Mouse (Mus musculus) thymus, postnatal 0 days (tissue): ENCODE measurements around the gene Litaf. TPM values are rescaled to one million over a fixed set of nuclear protein-coding genes. Genes with fewer than 3 reads are reported as not detected.

Experiments used
- DNase-seq: peaks from one replicate; pipeline ENCODE4 v3.0.0-alpha.2; 2015; ENCODE audit warnings: low spot score
- microRNA-seq: library from miRNA; unstranded; fragments of <30 nt; microRNA quantifications from one replicate; pipeline ENCODE4, GENCODE M21; 2016; ENCODE audit warnings: borderline number of aligned reads
- polyA plus RNA-seq: library from polyadenylated mRNA; unstranded; fragments of >200 nt; fragmentation: Nextera tagmentation; extraction: Ambion mirVana; gene quantifications from 2 replicates; pipeline ENCODE4 v1.2.1, GENCODE M21; 2015

Gene Litaf
- polyA plus RNA-seq, 1 experiment from 2014 or later = 38.5 TPM

- DNase-seq = no peak
Observed at GRCm38 (mm10) chr16:10916271-10916670, 149.7 kb downstream of the Litaf start.

DNA sequence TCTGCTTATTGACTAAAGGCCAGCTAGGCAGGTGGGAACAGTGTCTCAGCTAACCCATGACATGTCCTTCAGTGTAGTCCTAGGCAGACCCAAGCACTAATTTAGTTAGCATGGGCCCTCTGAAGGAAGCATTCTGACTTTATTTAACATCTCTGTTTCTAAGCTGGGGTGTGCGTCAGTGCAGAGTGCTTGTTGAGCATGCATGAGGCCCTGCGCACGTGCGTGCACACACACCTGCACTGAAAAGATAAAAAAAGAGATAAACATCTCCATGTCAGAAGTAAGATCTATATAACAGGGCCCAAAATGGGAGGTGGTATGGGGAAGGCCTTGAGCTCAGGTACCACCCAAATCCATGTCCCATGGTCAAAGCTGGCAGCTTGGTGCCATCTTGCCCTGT lies 150.9 kb downstream of the Litaf start:
- DNase-seq = peak; percentile 66

DNA sequence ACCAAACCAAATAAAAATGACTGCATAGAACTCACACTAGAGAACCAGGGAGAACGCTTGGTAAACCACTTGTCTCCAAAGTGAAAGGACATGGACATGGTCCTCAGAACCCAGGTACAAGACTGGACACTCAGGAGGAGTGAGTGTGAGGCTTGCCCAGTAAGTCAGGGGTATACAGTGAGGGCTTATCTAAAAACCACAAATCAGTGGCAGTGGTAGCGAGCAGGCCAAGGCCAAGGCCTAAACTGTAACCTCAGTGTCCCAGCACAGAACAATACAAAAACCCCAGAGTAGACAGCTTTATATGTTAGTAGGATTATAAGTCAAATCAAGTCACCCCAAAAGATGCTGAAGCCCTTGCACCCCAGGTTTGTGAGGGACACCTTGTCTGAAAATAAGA lies 154.9 kb downstream of the Litaf start:
- DNase-seq = no peak

DNA sequence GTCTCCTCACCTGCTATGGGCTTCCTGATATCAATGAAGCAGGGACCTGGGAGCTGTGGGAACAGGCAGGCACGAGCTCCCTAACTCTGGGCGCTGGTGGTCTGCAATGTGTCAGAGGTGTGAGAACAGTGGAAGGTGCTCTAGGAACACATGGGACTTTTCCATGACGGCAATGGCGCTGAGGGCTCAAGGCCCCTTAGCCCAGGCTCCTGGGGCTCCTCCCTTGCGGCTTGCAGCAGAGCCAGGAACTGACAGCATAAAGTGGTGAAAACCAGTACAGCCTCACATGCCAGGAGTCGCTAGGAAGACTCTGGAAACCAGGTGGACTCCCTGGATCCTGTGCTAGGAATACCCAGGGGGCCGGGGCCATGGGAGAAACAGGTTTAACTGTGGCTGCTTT lies 155.4 kb downstream of the Litaf start:
- no peak for DNase-seq

Small RNA genes lying within 50 kb of the gene (microRNA-seq; reads per million reads assigned to microRNA genes)
- gene Gm26268 = not detected

Other genes with a start within 250 kb of the Litaf start
- 8.6 and 12.6 TPM in 2 replicates for gene Rmi2, start 231.1 kb downstream of the Litaf start, polyA plus RNA-seq
- gene Snn, start 5.2 kb downstream of the Litaf start, polyA plus RNA-seq = 46.4 and 51.8 TPM in 2 replicates
- 23.6 and 27.2 TPM in 2 replicates for gene Txndc11, start 68.5 kb upstream of the Litaf start, polyA plus RNA-seq
- gene Zc3h7a, start 110.2 kb upstream of the Litaf start, polyA plus RNA-seq = 84.5 and 89.5 TPM in 2 replicates
- 207 and 215 TPM in 2 replicates for gene Rsl1d1, start 137.2 kb upstream of the Litaf start, polyA plus RNA-seq
- 75.6 and 81.3 TPM in 2 replicates for gene Gspt1, start 188.2 kb upstream of the Litaf start, polyA plus RNA-seq
- 0.35 and 0.37 TPM in 2 replicates for gene Tnfrsf17, start 247.7 kb upstream of the Litaf start, polyA plus RNA-seq